Mouse (Mus musculus): ENCODE results near the gene Kcnd2. TPM values are rescaled to one million over a fixed set of nuclear protein-coding genes. Genes with fewer than 3 reads are reported as not detected.
"Not testable (repeated sequence)": the region's sequence is repeated elsewhere in the genome, so short reads cannot be mapped to it uniquely, and the experiment has no call there.

Gene Kcnd2
- polyA plus RNA-seq, 1 experiment from 2014 or later: 4.1 TPM

GRCm38 (mm10) chr6:21385298-21385697 lies 170.0 kb downstream of the Kcnd2 start:
- not testable (repeated sequence) for H3K4me1 ChIP-seq (ENCODE audit: control insufficient read depth, insufficient read depth, low read length); H3K36me3 ChIP-seq (ENCODE audit: control insufficient read depth, insufficient read depth, low read length); H3K9me3 ChIP-seq (ENCODE audit: control insufficient read depth, low read length); H3K27ac ChIP-seq (ENCODE audit: low read depth, low read length); H3K4me3 ChIP-seq (ENCODE audit: low read length); H3K4me2 ChIP-seq (replicated peaks; ENCODE audit: low read depth, low read length); H3K9ac ChIP-seq (ENCODE audit: low read depth, low read length); H3K27me3 ChIP-seq (ENCODE audit: control insufficient read depth, insufficient read depth, low read length)
- WGBS: 44% methylated on average over 3 of the region's 3 CpGs
- peak; percentile 69; the same call in 1 of the 2 replicates for ATAC-seq (ENCODE audit: low FRiP score, low TSS enrichment)

- Histone ChIP-seq H3K27ac (ENCODE audit: low read depth, low read length) (no peak overlapping the region), H3K27me3 (ENCODE audit: control insufficient read depth, insufficient read depth, low read length) (no peaks in the 10 kb centered on the region), H3K9me3 (ENCODE audit: control insufficient read depth, low read length) (no peaks in the 10 kb centered on the region), H3K36me3 (ENCODE audit: control insufficient read depth, insufficient read depth, low read length) (no peaks in the 10 kb centered on the region), H3K4me3 (ENCODE audit: low read length) (no peak overlapping the region), H3K9ac (ENCODE audit: low read depth, low read length) (no peak overlapping the region), H3K4me1 (ENCODE audit: control insufficient read depth, insufficient read depth, low read length) (no peaks in the 10 kb centered on the region), H3K4me2 (replicated peaks; ENCODE audit: low read depth, low read length) (no peak overlapping the region)
- no peak for ATAC-seq (ENCODE audit: low FRiP score, low TSS enrichment)
- WGBS: 93% methylated on average over 4 of the region's 4 CpGs
Observed at GRCm38 (mm10) chr6:21391776-21392175, 176.5 kb downstream of the Kcnd2 start.

GRCm38 (mm10) chr6:21413656-21414055 lies 198.4 kb downstream of the Kcnd2 start:
- H3K9ac ChIP-seq (ENCODE audit: low read depth, low read length): no peak overlapping the region
- H3K27ac ChIP-seq (ENCODE audit: low read depth, low read length): no peak overlapping the region
- no peaks in the 10 kb centered on the region for H3K27me3 ChIP-seq (ENCODE audit: control insufficient read depth, insufficient read depth, low read length)
- no peaks in the 10 kb centered on the region for H3K4me1 ChIP-seq (ENCODE audit: control insufficient read depth, insufficient read depth, low read length)
- no peak overlapping the region for H3K4me3 ChIP-seq (ENCODE audit: low read length)
- peak; percentile 69; the same call in 1 of the 2 replicates for ATAC-seq (ENCODE audit: low FRiP score, low TSS enrichment)
- H3K9me3 ChIP-seq (ENCODE audit: control insufficient read depth, low read length): no peaks in the 10 kb centered on the region
- WGBS: 56% methylated on average over 3 of the region's 3 CpGs
- H3K36me3 ChIP-seq (ENCODE audit: control insufficient read depth, insufficient read depth, low read length): no peaks in the 10 kb centered on the region
- no peak overlapping the region for H3K4me2 ChIP-seq (replicated peaks; ENCODE audit: low read depth, low read length)

- Histone ChIP-seq H3K4me3 (ENCODE audit: low read length) (no peak overlapping the region), H3K9me3 (ENCODE audit: control insufficient read depth, low read length) (no peaks in the 10 kb centered on the region), H3K27me3 (ENCODE audit: control insufficient read depth, insufficient read depth, low read length) (no peaks in the 10 kb centered on the region), H3K36me3 (ENCODE audit: control insufficient read depth, insufficient read depth, low read length) (no peaks in the 10 kb centered on the region), H3K27ac (ENCODE audit: low read depth, low read length) (no peak overlapping the region), H3K9ac (ENCODE audit: low read depth, low read length) (no peak overlapping the region), H3K4me1 (ENCODE audit: control insufficient read depth, insufficient read depth, low read length) (no peaks in the 10 kb centered on the region), H3K4me2 (replicated peaks; ENCODE audit: low read depth, low read length) (no peak overlapping the region)
- no peak for ATAC-seq (ENCODE audit: low FRiP score, low TSS enrichment)
- WGBS: 84% methylated on average over 6 of the region's 6 CpGs
Observed at GRCm38 (mm10) chr6:21418246-21418645, 202.9 kb downstream of the Kcnd2 start.

GRCm38 (mm10) chr6:21424202-21424785 lies 209.0 kb downstream of the Kcnd2 start:
- Histone ChIP-seq H3K4me3 (ENCODE audit: low read length) (no peak overlapping the region), H3K27me3 (ENCODE audit: control insufficient read depth, insufficient read depth, low read length) (no peaks in the 10 kb centered on the region), H3K9ac (ENCODE audit: low read depth, low read length) (no peak overlapping the region), H3K36me3 (ENCODE audit: control insufficient read depth, insufficient read depth, low read length) (no peaks in the 10 kb centered on the region), H3K4me1 (ENCODE audit: control insufficient read depth, insufficient read depth, low read length) (no peaks in the 10 kb centered on the region), H3K9me3 (ENCODE audit: control insufficient read depth, low read length) (no peaks in the 10 kb centered on the region), H3K4me2 (replicated peaks; ENCODE audit: low read depth, low read length) (no peak overlapping the region), H3K27ac (ENCODE audit: low read depth, low read length) (no peak overlapping the region)
- 88% methylated on average over 4 of the region's 4 CpGs for WGBS
- ATAC-seq (ENCODE audit: low FRiP score, low TSS enrichment): no peak

GRCm38 (mm10) chr6:21431120-21431519 lies 215.8 kb downstream of the Kcnd2 start:
- ATAC-seq (ENCODE audit: low FRiP score, low TSS enrichment): no peak
- Histone ChIP-seq H3K9me3 (ENCODE audit: control insufficient read depth, low read length) (no peaks in the 10 kb centered on the region), H3K27me3 (ENCODE audit: control insufficient read depth, insufficient read depth, low read length) (no peaks in the 10 kb centered on the region), H3K4me1 (ENCODE audit: control insufficient read depth, insufficient read depth, low read length) (no peaks in the 10 kb centered on the region), H3K9ac (ENCODE audit: low read depth, low read length) (no peak overlapping the region), H3K27ac (ENCODE audit: low read depth, low read length) (no peak overlapping the region), H3K36me3 (ENCODE audit: control insufficient read depth, insufficient read depth, low read length) (no peaks in the 10 kb centered on the region), H3K4me2 (replicated peaks; ENCODE audit: low read depth, low read length) (no peak overlapping the region), H3K4me3 (ENCODE audit: low read length) (no peak overlapping the region)
- WGBS: 95% methylated on average over 1 of the region's 1 CpGs

- no peak for ATAC-seq (ENCODE audit: low FRiP score, low TSS enrichment)
- H3K4me3 ChIP-seq (ENCODE audit: low read length): no peak overlapping the region
- H3K9me3 ChIP-seq (ENCODE audit: control insufficient read depth, low read length): no peaks in the 10 kb centered on the region
- no peaks in the 10 kb centered on the region for H3K36me3 ChIP-seq (ENCODE audit: control insufficient read depth, insufficient read depth, low read length)
- no peaks in the 10 kb centered on the region for H3K4me1 ChIP-seq (ENCODE audit: control insufficient read depth, insufficient read depth, low read length)
- no peak overlapping the region for H3K9ac ChIP-seq (ENCODE audit: low read depth, low read length)
- H3K4me2 ChIP-seq (replicated peaks; ENCODE audit: low read depth, low read length): no peak overlapping the region
- no peak overlapping the region for H3K27ac ChIP-seq (ENCODE audit: low read depth, low read length)
- H3K27me3 ChIP-seq (ENCODE audit: control insufficient read depth, insufficient read depth, low read length): no peaks in the 10 kb centered on the region
Observed at GRCm38 (mm10) chr6:21464719-21465118, 249.4 kb downstream of the Kcnd2 start.

GRCm38 (mm10) chr6:21471891-21472544 lies 256.7 kb downstream of the Kcnd2 start:
- Histone ChIP-seq H3K4me1 (ENCODE audit: control insufficient read depth, insufficient read depth, low read length) (no peaks in the 10 kb centered on the region), H3K9ac (ENCODE audit: low read depth, low read length) (no peak overlapping the region), H3K27me3 (ENCODE audit: control insufficient read depth, insufficient read depth, low read length) (no peaks in the 10 kb centered on the region), H3K27ac (ENCODE audit: low read depth, low read length) (no peak overlapping the region), H3K4me3 (ENCODE audit: low read length) (no peak overlapping the region), H3K4me2 (replicated peaks; ENCODE audit: low read depth, low read length) (no peak overlapping the region), H3K36me3 (ENCODE audit: control insufficient read depth, insufficient read depth, low read length) (no peaks in the 10 kb centered on the region), H3K9me3 (ENCODE audit: control insufficient read depth, low read length) (no peaks in the 10 kb centered on the region)
- WGBS: 73% methylated on average over 1 of the region's 1 CpGs
- ATAC-seq (ENCODE audit: low FRiP score, low TSS enrichment): no peak

- Histone ChIP-seq H3K9ac (ENCODE audit: low read depth, low read length) (no peak overlapping the region), H3K27me3 (ENCODE audit: control insufficient read depth, insufficient read depth, low read length) (no peaks in the 10 kb centered on the region), H3K36me3 (ENCODE audit: control insufficient read depth, insufficient read depth, low read length) (no peaks in the 10 kb centered on the region), H3K4me3 (ENCODE audit: low read length) (no peak overlapping the region), H3K27ac (ENCODE audit: low read depth, low read length) (no peak overlapping the region), H3K4me2 (replicated peaks; ENCODE audit: low read depth, low read length) (no peak overlapping the region), H3K4me1 (ENCODE audit: control insufficient read depth, insufficient read depth, low read length) (no peaks in the 10 kb centered on the region), H3K9me3 (ENCODE audit: control insufficient read depth, low read length) (no peaks in the 10 kb centered on the region)
- no peak for ATAC-seq (ENCODE audit: low FRiP score, low TSS enrichment)
- 83% methylated on average over 2 of the region's 2 CpGs for WGBS
Observed at GRCm38 (mm10) chr6:21482714-21483113, 267.4 kb downstream of the Kcnd2 start.
